Mouse (Mus musculus): ENCODE results near the gene Wfdc16. TPM values are rescaled to one million over a fixed set of nuclear protein-coding genes. Genes with fewer than 3 reads are reported as not detected.

Gene Wfdc16
- polyA plus RNA-seq, 1 experiment from 2014 or later, result not detected

Other genes starting within 250 kb of the Wfdc16 start
- 35.5 and 46.1 TPM in 2 replicates for gene Slpi, start 249.7 kb downstream of the Wfdc16 start, polyA plus RNA-seq (2015; fragmentation: Nextera tagmentation; extraction: Ambion mirVana)
- gene Rbpjl, start 235.7 kb downstream of the Wfdc16 start, polyA plus RNA-seq (2015; fragmentation: Nextera tagmentation; extraction: Ambion mirVana), result 41.3 and 45.2 TPM in 2 replicates
- gene Matn4, start 233.6 kb downstream of the Wfdc16 start, polyA plus RNA-seq (2015; fragmentation: Nextera tagmentation; extraction: Ambion mirVana), result 6.4 and 8.9 TPM in 2 replicates
- gene Sdc4, start 194.9 kb downstream of the Wfdc16 start, polyA plus RNA-seq (2015; fragmentation: Nextera tagmentation; extraction: Ambion mirVana), result 150 and 173 TPM in 2 replicates
- 48.1 and 49.4 TPM in 2 replicates for gene Sys1, start 181.8 kb downstream of the Wfdc16 start, polyA plus RNA-seq (2015; fragmentation: Nextera tagmentation; extraction: Ambion mirVana)
- 17.2 and 19.2 TPM in 2 replicates for gene Gm20458, start 177.8 kb downstream of the Wfdc16 start, polyA plus RNA-seq (2015; fragmentation: Nextera tagmentation; extraction: Ambion mirVana)
- gene Trp53tg5, start 165.1 kb downstream of the Wfdc16 start, polyA plus RNA-seq (2015; fragmentation: Nextera tagmentation; extraction: Ambion mirVana), result not detected in 2 replicates
- gene Dbndd2, start 152.7 kb downstream of the Wfdc16 start, polyA plus RNA-seq (2015; fragmentation: Nextera tagmentation; extraction: Ambion mirVana), result 12.1 and 21.3 TPM in 2 replicates
- gene Pigt, start 141.3 kb downstream of the Wfdc16 start, polyA plus RNA-seq (2015; fragmentation: Nextera tagmentation; extraction: Ambion mirVana), result 69.6 and 72.9 TPM in 2 replicates
- 155 and 197 TPM in 2 replicates for gene Wfdc2, start 76.4 kb downstream of the Wfdc16 start, polyA plus RNA-seq (2015; fragmentation: Nextera tagmentation; extraction: Ambion mirVana)
- gene Spint3, start 65.3 kb downstream of the Wfdc16 start, polyA plus RNA-seq (2015; fragmentation: Nextera tagmentation; extraction: Ambion mirVana), result not detected in 2 replicates
- gene Wfdc6a, start 53.3 kb downstream of the Wfdc16 start, polyA plus RNA-seq (2015; fragmentation: Nextera tagmentation; extraction: Ambion mirVana), result 1.3 and 2.2 TPM in 2 replicates
- gene Eppin, start 45.2 kb downstream of the Wfdc16 start, polyA plus RNA-seq (2015; fragmentation: Nextera tagmentation; extraction: Ambion mirVana), result not detected in 2 replicates
- not detected in 2 replicates for gene Wfdc6b, start 25.3 kb downstream of the Wfdc16 start, polyA plus RNA-seq (2015; fragmentation: Nextera tagmentation; extraction: Ambion mirVana)
- not detected in 2 replicates for gene Wfdc8, start 25.2 kb downstream of the Wfdc16 start, polyA plus RNA-seq (2015; fragmentation: Nextera tagmentation; extraction: Ambion mirVana)
- 0.79 TPM in 1 of 2 replicates, not detected in the other for gene Wfdc10, start 17.2 kb upstream of the Wfdc16 start, polyA plus RNA-seq (2015; fragmentation: Nextera tagmentation; extraction: Ambion mirVana)
- gene Wfdc9, start 17.8 kb upstream of the Wfdc16 start, polyA plus RNA-seq (2015; fragmentation: Nextera tagmentation; extraction: Ambion mirVana), result not detected in 2 replicates
- not detected in 2 replicates for gene Wfdc11, start 35.3 kb upstream of the Wfdc16 start, polyA plus RNA-seq (2015; fragmentation: Nextera tagmentation; extraction: Ambion mirVana)
- gene Wfdc13, start 46.3 kb upstream of the Wfdc16 start, polyA plus RNA-seq (2015; fragmentation: Nextera tagmentation; extraction: Ambion mirVana), result 4.2 and 5.5 TPM in 2 replicates
- not detected in 2 replicates for gene Spint4, start 59.7 kb upstream of the Wfdc16 start, polyA plus RNA-seq (2015; fragmentation: Nextera tagmentation; extraction: Ambion mirVana)
- gene Spint5, start 76.5 kb upstream of the Wfdc16 start, polyA plus RNA-seq (2015; fragmentation: Nextera tagmentation; extraction: Ambion mirVana), result not detected in 2 replicates
- gene Wfdc3, start 107.1 kb upstream of the Wfdc16 start, polyA plus RNA-seq (2015; fragmentation: Nextera tagmentation; extraction: Ambion mirVana), result 1.3 and 1.9 TPM in 2 replicates
- 58.0 and 58.3 TPM in 2 replicates for gene Dnttip1, start 107.2 kb upstream of the Wfdc16 start, polyA plus RNA-seq (2015; fragmentation: Nextera tagmentation; extraction: Ambion mirVana)
- gene Ube2c, start 131.1 kb upstream of the Wfdc16 start, polyA plus RNA-seq (2015; fragmentation: Nextera tagmentation; extraction: Ambion mirVana), result 332 and 335 TPM in 2 replicates
- gene Tnnc2, start 141.2 kb upstream of the Wfdc16 start, polyA plus RNA-seq (2015; fragmentation: Nextera tagmentation; extraction: Ambion mirVana), result 15.7 and 377 TPM in 2 replicates
- gene Snx21, start 147.0 kb upstream of the Wfdc16 start, polyA plus RNA-seq (2015; fragmentation: Nextera tagmentation; extraction: Ambion mirVana), result 26.3 and 26.5 TPM in 2 replicates
- 23.8 and 23.9 TPM in 2 replicates for gene Acot8, start 166.1 kb upstream of the Wfdc16 start, polyA plus RNA-seq (2015; fragmentation: Nextera tagmentation; extraction: Ambion mirVana)
- gene Zswim3, start 166.3 kb upstream of the Wfdc16 start, polyA plus RNA-seq (2015; fragmentation: Nextera tagmentation; extraction: Ambion mirVana), result 8.8 TPM in 2 replicates
- 15.6 and 16.5 TPM in 2 replicates for gene Zswim1, start 183.9 kb upstream of the Wfdc16 start, polyA plus RNA-seq (2015; fragmentation: Nextera tagmentation; extraction: Ambion mirVana)
- gene Spata25, start 189.7 kb upstream of the Wfdc16 start, polyA plus RNA-seq (2015; fragmentation: Nextera tagmentation; extraction: Ambion mirVana), result not detected in 2 replicates
- gene Ctsa, start 194.1 kb upstream of the Wfdc16 start, polyA plus RNA-seq (2015; fragmentation: Nextera tagmentation; extraction: Ambion mirVana), result 159 and 162 TPM in 2 replicates
- gene Neurl2, start 194.7 kb upstream of the Wfdc16 start, polyA plus RNA-seq (2015; fragmentation: Nextera tagmentation; extraction: Ambion mirVana), result 7.2 and 7.9 TPM in 2 replicates
- 60.1 and 76.5 TPM in 2 replicates for gene Pltp, start 218.9 kb upstream of the Wfdc16 start, polyA plus RNA-seq (2015; fragmentation: Nextera tagmentation; extraction: Ambion mirVana)
- 58.6 and 69.6 TPM in 2 replicates for gene Pcif1, start 240.5 kb upstream of the Wfdc16 start, polyA plus RNA-seq (2015; fragmentation: Nextera tagmentation; extraction: Ambion mirVana)

Measured in stomach, embryonic 16.5 days (tissue).